Mouse (Mus musculus) bone marrow, adult 2 months (tissue): ENCODE results near the gene Dcp1b.

Experiments used
- CTCF ChIP-seq: fragments of 200-500 bp; IDR thresholded peaks from 2 replicates; pipeline ENCODE4 v1.5.1; 2011; ENCODE audit warnings: low read length, control low read depth; ENCODE audit not compliant: control insufficient read depth, insufficient read depth
- POLR2A ChIP-seq: fragments of 200-500 bp; IDR thresholded peaks from 2 replicates; pipeline ENCODE4 v1.6.1; 2011; ENCODE audit warnings: low read depth, mild to moderate bottlenecking, control low read depth, low read length, borderline replicate concordance; ENCODE audit not compliant: control insufficient read depth

- TF ChIP-seq CTCF (no peak), POLR2A (no peak)
These were observed 71.0 kb downstream of the Dcp1b start for GRCm38 (mm10) chr6:119246082-119246481.
